Mouse (Mus musculus): Measurements from ENCODE around the gene Lpin2. TPM values are rescaled to one million over a fixed set of nuclear protein-coding genes. Genes with fewer than 3 reads are reported as not detected.

Lpin2 gene
- polyA plus RNA-seq, 1 experiment from 2014 or later: 41.8 TPM

DNA sequence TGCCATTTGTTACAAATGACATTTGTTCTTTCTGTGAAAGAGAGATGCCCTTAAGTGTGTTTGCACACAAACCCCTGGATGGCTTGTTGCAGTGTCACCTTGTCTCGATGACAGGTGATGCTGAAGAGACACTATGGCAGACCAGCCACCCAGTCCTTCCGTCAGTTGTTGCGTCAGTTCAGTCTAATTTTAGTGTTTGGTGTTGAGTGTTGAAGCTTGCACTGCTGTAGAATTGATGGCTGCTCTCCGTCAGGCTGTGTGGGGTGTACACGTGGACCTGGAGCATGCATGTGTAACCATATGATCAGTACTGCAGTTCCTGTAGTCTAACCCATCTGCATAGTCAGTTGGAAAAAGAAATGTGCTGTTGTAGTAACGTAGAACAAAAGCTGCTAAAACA lies 66.6 kb downstream of the Lpin2 start:
- H3K36me3 ChIP-seq: peaks cover 70% of the 10 kb centered on the region
- H3K4me3 ChIP-seq: no peak overlapping the region
- 87% methylated on average over 6 of the region's 6 CpGs for WGBS
- no peaks in the 10 kb centered on the region for H3K9me3 ChIP-seq
- H3K4me2 ChIP-seq: no peak overlapping the region
- peaks cover 10% of the 10 kb centered on the region; the same call in 1 of the 2 replicates for H3K4me1 ChIP-seq (replicated peaks)
- H3K9ac ChIP-seq: no peak overlapping the region
- ATAC-seq (ENCODE audit: low FRiP score): no peak
- H3K27ac ChIP-seq: no peak overlapping the region
- H3K27me3 ChIP-seq: no peaks in the 10 kb centered on the region

GRCm38 (mm10) chr17:71250046-71250445 lies 67.7 kb downstream of the Lpin2 start:
- Histone ChIP-seq H3K4me3 (no peak overlapping the region), H3K36me3 (peaks cover 59% of the 10 kb centered on the region)

GRCm38 (mm10) chr17:71250819-71251600 lies 68.7 kb downstream of the Lpin2 start:
- Histone ChIP-seq H3K4me1 (replicated peaks) (peaks cover 10% of the 10 kb centered on the region; the same call in 1 of the 2 replicates), H3K9me3 (no peaks in the 10 kb centered on the region), H3K27ac (no peak overlapping the region), H3K9ac (no peak overlapping the region), H3K4me2 (no peak overlapping the region), H3K4me3 (no peak overlapping the region), H3K36me3 (peaks cover 49% of the 10 kb centered on the region), H3K27me3 (no peaks in the 10 kb centered on the region)
- no peak for ATAC-seq (ENCODE audit: low FRiP score)
- 88% methylated on average over 16 of the region's 16 CpGs for WGBS

More at GRCm38 (mm10) chr17:71250046-71250445, 67.7 kb downstream of the Lpin2 start:
- ATAC-seq (ENCODE audit: low FRiP score): no peak
- H3K27me3 ChIP-seq: no peaks in the 10 kb centered on the region
- WGBS: 87% methylated on average over 2 of the region's 2 CpGs
- H3K4me1 ChIP-seq (replicated peaks): peaks cover 10% of the 10 kb centered on the region; the same call in 1 of the 2 replicates
- no peak overlapping the region for H3K27ac ChIP-seq
- H3K9ac ChIP-seq: no peak overlapping the region
- H3K4me2 ChIP-seq: no peak overlapping the region
- no peaks in the 10 kb centered on the region for H3K9me3 ChIP-seq

DNA sequence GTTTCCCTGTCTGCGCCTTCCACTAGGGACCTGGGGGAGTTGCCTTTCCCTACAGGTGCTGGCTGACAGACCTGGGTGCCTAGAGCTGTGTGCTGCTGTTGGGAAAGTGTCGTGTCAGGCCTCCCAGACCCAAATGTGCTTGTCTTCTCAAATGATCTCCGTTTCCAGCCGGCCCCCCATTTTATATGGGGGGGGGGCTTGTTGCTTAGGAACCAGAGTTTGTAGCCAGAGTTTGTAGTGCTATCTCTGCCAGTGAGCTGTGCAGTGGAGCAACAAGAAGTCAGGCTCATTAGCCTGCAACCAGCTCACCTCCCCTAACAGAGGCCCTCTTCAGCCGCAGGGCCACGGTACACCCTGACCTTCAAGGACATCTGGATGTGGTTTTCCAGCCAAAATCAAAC lies 69.2 kb downstream of the Lpin2 start:
- ATAC-seq (ENCODE audit: low FRiP score): no peak
- Histone ChIP-seq H3K36me3 (peaks cover 43% of the 10 kb centered on the region), H3K9me3 (no peaks in the 10 kb centered on the region), H3K4me3 (no peak overlapping the region), H3K9ac (no peak overlapping the region), H3K27me3 (no peaks in the 10 kb centered on the region), H3K4me2 (no peak overlapping the region), H3K4me1 (replicated peaks) (peaks cover 10% of the 10 kb centered on the region; the same call in 1 of the 2 replicates), H3K27ac (no peak overlapping the region)
- WGBS: 73% methylated on average over 6 of the region's 6 CpGs

GRCm38 (mm10) chr17:71252101-71252500 lies 69.7 kb downstream of the Lpin2 start:
- H3K9ac ChIP-seq: no peak overlapping the region
- no peak overlapping the region for H3K4me3 ChIP-seq
- 91% methylated on average over 9 of the region's 9 CpGs for WGBS
- no peak for ATAC-seq (ENCODE audit: low FRiP score)
- no peak overlapping the region for H3K27ac ChIP-seq
- no peak overlapping the region for H3K4me2 ChIP-seq
- peaks cover 10% of the 10 kb centered on the region; the same call in 1 of the 2 replicates for H3K4me1 ChIP-seq (replicated peaks)
- no peaks in the 10 kb centered on the region for H3K27me3 ChIP-seq
- peaks cover 38% of the 10 kb centered on the region for H3K36me3 ChIP-seq
- no peaks in the 10 kb centered on the region for H3K9me3 ChIP-seq

DNA sequence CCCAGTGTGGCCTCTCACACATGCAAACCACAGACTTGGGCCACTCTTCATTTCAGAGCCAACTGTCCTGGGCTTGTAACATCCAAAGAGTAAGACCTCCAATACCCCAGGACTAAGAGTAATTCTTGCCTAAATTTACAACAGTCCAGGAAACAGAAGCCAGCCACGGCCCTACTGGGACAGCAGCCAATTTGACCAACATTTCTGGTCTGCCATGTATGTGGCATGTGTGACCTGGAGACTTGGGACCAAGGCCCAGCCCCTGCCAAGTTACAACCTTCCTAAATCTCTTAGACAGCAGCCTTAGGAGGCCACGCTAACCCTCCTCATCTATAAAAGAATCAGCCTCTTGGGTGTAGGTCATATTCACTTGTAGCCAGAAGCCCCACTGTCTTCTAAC lies 71.0 kb downstream of the Lpin2 start:
- no peak overlapping the region for H3K27ac ChIP-seq
- 96% methylated on average over 2 of the region's 2 CpGs for WGBS
- peaks cover 10% of the 10 kb centered on the region; the same call in 1 of the 2 replicates for H3K4me1 ChIP-seq (replicated peaks)
- no peak overlapping the region for H3K4me3 ChIP-seq
- H3K27me3 ChIP-seq: no peaks in the 10 kb centered on the region
- no peak for ATAC-seq (ENCODE audit: low FRiP score)
- H3K36me3 ChIP-seq: peaks cover 26% of the 10 kb centered on the region
- no peaks in the 10 kb centered on the region for H3K9me3 ChIP-seq
- no peak overlapping the region for H3K4me2 ChIP-seq
- H3K9ac ChIP-seq: no peak overlapping the region

- no peak overlapping the region for H3K4me2 ChIP-seq
- H3K4me3 ChIP-seq: no peak overlapping the region
- H3K27ac ChIP-seq: no peak overlapping the region
- WGBS: 93% methylated on average over 5 of the region's 5 CpGs
- H3K27me3 ChIP-seq: no peaks in the 10 kb centered on the region
- no peak for ATAC-seq (ENCODE audit: low FRiP score)
- no peak overlapping the region for H3K9ac ChIP-seq
- peaks cover 19% of the 10 kb centered on the region for H3K36me3 ChIP-seq
- peaks cover 10% of the 10 kb centered on the region; the same call in 1 of the 2 replicates for H3K4me1 ChIP-seq (replicated peaks)
- no peaks in the 10 kb centered on the region for H3K9me3 ChIP-seq
These were observed 71.7 kb downstream of the Lpin2 start for GRCm38 (mm10) chr17:71254106-71254505.

DNA sequence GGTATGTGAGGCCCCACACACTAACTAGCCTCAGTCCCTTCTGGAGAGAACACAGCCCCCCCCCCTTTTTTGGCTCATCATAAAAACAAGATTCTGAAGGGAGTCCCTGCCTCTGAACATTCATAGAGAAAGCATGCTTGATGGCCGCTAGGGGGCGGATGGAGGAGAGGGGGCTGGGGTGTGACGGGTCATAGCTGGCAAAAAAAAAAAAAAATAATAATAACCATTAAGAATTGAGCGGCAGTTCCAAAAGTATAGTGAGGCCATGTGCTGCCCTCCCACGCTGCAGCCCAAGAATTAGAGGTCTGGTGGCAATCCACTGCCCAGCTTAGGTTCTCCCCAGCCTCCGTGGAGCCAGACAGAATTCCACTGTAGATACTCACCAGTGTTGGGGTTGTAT lies 72.4 kb downstream of the Lpin2 start:
- Histone ChIP-seq H3K4me1 (replicated peaks) (peaks cover 10% of the 10 kb centered on the region; the same call in 1 of the 2 replicates), H3K9ac (no peak overlapping the region), H3K9me3 (no peaks in the 10 kb centered on the region), H3K27ac (no peak overlapping the region), H3K36me3 (peaks cover 16% of the 10 kb centered on the region), H3K4me2 (no peak overlapping the region), H3K4me3 (no peak overlapping the region), H3K27me3 (no peaks in the 10 kb centered on the region)
- no peak for ATAC-seq (ENCODE audit: low FRiP score)
- 61% methylated on average over 6 of the region's 6 CpGs for WGBS

GRCm38 (mm10) chr17:71256068-71256615 lies 73.8 kb downstream of the Lpin2 start:
- Histone ChIP-seq H3K4me3 (no peak overlapping the region), H3K27me3 (no peaks in the 10 kb centered on the region), H3K9me3 (no peaks in the 10 kb centered on the region), H3K9ac (no peak overlapping the region), H3K4me1 (replicated peaks) (peaks cover 10% of the 10 kb centered on the region; the same call in 1 of the 2 replicates), H3K4me2 (no peak overlapping the region), H3K36me3 (peaks cover 5% of the 10 kb centered on the region; the same call in 1 of the 2 replicates), H3K27ac (no peak overlapping the region)
- ATAC-seq (ENCODE audit: low FRiP score): no peak
- 89% methylated on average over 14 of the region's 14 CpGs for WGBS

DNA sequence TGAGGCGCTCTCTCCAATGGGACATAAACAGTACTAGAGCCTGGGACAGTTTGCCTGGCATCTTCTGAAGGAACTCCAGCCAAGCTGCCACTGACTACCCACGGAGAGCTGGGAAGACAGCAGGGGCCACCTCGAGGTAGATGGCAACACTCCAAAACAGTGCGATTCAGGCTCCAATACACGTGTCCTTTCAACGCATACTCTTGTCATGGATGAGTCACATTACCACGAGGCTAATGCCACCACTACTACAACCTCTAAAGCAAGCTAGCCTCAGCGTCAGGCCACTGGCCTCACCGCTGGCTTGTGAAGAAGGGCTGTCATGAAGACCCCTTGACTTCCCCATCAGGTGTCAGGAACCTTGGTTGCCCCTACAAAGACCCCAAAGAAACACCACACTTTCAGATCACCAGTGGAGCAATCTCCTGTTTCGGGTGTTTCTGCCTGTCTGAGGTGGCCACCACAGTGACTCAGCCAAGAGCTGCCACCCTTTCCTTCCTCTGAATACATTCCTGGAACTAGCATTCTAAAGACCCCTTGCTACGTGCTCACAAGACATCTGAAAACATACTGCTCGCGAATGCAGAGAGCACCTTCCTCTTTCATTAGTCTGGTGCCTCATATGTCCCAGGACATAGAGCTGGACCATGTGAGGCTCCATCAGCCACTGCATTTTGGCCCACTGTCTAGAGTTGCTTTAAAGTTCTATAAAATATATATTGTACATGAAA lies 74.6 kb downstream of the Lpin2 start:
- Histone ChIP-seq H3K27ac (no peak overlapping the region), H3K4me3 (no peak overlapping the region), H3K9me3 (no peaks in the 10 kb centered on the region), H3K9ac (no peak overlapping the region), H3K4me2 (no peak overlapping the region), H3K36me3 (peaks cover 3% of the 10 kb centered on the region; the same call in 1 of the 2 replicates), H3K27me3 (no peaks in the 10 kb centered on the region), H3K4me1 (replicated peaks) (0 out of 2 replicates have a peak, but pooled peaks cover 3% of the 10 kb centered on the region)
- WGBS: 94% methylated on average over 13 of the region's 13 CpGs
- no peak for ATAC-seq (ENCODE audit: low FRiP score)

DNA sequence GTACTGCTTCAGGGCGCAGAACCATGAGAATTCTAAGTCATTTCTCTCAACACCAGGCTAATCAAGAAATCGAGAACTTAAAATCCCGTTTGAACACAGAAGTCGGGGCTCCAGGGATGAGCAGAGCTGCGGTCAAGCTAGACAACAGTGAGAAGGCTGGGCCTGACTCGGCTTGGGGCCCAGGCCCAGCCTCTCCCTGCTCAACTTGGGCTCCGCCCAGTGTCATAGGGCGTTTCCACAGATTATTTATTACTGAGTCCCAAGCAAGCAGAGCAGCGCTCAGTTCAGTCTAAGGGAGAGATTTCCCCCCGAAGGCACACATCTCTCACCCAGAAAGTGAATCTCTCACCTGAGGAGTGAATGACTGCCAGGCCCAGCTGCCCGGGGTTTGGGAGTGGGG lies 77.4 kb downstream of the Lpin2 start:
- 77% methylated on average over 11 of the region's 11 CpGs for WGBS
- Histone ChIP-seq H3K27ac (no peak overlapping the region), H3K9me3 (no peaks in the 10 kb centered on the region), H3K36me3 (no peaks in the 10 kb centered on the region), H3K9ac (no peak overlapping the region), H3K4me2 (no peak overlapping the region), H3K4me3 (no peak overlapping the region), H3K27me3 (no peaks in the 10 kb centered on the region), H3K4me1 (replicated peaks) (no peaks in the 10 kb centered on the region)
- ATAC-seq (ENCODE audit: low FRiP score): no peak

DNA sequence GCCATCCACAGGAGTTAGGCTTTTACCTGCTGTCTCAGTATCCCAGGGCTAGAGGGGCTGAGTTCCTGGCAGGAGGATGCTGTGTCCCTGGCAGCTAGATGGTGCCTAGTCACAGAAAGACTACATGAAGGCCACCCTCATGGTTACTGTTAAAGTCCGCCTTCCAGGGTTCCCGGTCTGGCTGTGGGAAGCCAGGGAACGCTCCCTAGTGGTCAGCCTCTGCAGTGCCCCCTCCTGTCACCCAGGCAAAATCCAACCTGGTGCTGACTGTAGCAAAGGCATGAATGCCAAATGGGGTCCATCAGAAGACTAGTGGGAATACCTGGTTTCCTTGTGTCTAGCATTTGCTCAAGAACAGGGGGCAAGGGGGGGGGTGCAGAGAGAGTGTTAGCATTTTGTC lies 78.3 kb downstream of the Lpin2 start:
- no peaks in the 10 kb centered on the region for H3K27me3 ChIP-seq
- H3K9me3 ChIP-seq: no peaks in the 10 kb centered on the region
- ATAC-seq (ENCODE audit: low FRiP score): no peak
- H3K4me3 ChIP-seq: no peak overlapping the region
- no peak overlapping the region for H3K9ac ChIP-seq
- H3K27ac ChIP-seq: no peak overlapping the region
- H3K36me3 ChIP-seq: no peaks in the 10 kb centered on the region
- no peak overlapping the region for H3K4me2 ChIP-seq
- no peaks in the 10 kb centered on the region for H3K4me1 ChIP-seq (replicated peaks)
- WGBS: 48% methylated on average over 3 of the region's 3 CpGs

Data from hindbrain, embryonic 13.5 days (tissue).